Mouse (Mus musculus): ENCODE measurements at regions not wholly inside any gene's neighbourhood (a gene's known extent, or its start where the extent isn't known, plus 50 kb on each side); places are given as distances from the start of the nearest gene placed in this dataset.

DNA sequence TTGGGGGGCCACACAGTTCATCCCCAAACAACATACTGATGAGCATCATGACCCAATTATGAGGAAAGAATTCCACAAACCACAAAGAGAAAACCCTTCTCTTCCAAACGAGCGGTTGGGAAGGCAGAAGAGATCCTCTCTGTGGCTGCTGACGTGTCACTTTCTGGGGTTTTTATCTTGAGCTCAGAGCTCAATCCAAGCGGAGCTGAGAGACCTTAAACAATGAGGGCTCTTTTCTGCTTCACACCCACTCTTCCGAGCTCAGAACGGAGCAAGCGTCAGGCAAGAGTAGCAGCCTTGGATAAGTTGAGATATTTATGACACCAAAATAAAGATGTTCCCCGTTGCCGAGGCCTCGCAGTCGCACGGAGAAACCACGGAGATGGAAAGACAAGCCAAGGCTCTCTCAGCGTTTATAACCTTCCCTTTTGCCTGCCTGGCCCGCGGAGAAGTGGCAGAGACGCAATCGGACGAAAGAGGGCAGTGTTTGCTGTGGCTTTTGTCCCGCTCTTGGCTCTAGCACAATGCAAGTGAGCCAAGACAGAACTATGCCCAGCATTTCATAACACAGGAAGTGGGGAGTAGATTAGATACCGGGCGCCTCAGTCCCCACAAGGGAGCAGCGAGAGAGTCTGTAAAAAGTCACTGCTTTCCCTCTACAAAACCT lies 100.7 kb downstream of the Chic2 start:
- in situ Hi-C loops (cut with MboI; ENCODE audit: low sequenced_read_pairs), result loop anchor here (10.0 to 25.0 kb wide), 2 partner anchors 201 to 507 kb away; no protein-coding TSS in a partner anchor

DNA sequence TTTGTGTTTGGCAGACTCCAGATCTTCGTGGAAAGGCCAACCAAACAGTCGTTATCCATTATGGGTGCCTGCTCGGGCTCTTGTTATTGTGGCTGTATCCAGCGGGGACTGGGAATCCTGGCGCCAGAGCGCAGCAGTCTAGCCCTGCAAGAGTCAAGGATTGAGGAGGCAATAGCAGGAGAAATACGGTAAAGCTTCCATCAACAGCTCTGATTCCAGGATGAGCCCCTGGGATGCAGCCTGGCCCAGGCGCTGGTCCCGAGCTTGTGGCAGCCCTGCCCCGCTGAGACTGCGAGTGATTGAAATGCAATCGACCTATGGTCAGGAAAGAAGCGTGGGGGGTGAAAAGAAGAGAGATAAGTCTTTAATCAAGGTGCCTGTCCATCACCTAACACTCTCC lies 103.1 kb downstream of the Chic2 start:
- in situ Hi-C loops (cut with MboI; ENCODE audit: low sequenced_read_pairs), result loop anchor here (10.0 to 25.0 kb wide), 2 partner anchors 203 to 504 kb away; no protein-coding TSS in a partner anchor

GRCm38 (mm10) chr5:74937416-74937940 lies 107.1 kb downstream of the Chic2 start:
- in situ Hi-C loops (cut with MboI; ENCODE audit: low sequenced_read_pairs), result loop anchor here (25.0 kb wide), 1 partner anchor 500 kb away; no protein-coding TSS in a partner anchor

DNA sequence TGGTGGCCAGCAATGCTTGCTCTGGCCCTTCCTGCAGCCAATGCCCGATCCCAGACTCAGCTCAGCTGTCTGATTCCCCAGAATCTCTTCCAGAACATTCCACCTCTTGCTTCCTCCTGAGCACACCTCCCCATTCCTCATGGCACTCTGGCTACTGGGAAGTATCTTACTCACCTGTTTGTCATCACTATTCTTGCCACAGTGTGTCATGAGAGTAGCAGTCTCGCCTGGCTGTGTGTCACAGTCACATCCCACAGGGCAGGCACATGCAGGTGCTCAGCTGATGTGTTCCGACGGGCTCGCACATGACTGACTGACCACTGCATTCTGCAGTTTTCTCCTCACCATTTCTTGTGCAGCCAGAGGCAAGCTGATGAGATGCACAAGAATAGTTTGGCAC lies 108.5 kb downstream of the Chic2 start:
- in situ Hi-C loops (cut with MboI; ENCODE audit: low sequenced_read_pairs), result loop anchor here (25.0 kb wide), 1 partner anchor 499 kb away; no protein-coding TSS in a partner anchor

- in situ Hi-C loops (cut with MboI; ENCODE audit: low sequenced_read_pairs), result loop anchor here (25.0 kb wide), 1 partner anchor 498 kb away; no protein-coding TSS in a partner anchor
Measured at GRCm38 (mm10) chr5:74935676-74936075, 108.9 kb downstream of the Chic2 start.

- in situ Hi-C loops (cut with MboI; ENCODE audit: low sequenced_read_pairs), result loop anchor here (25.0 kb wide), 1 partner anchor 496 kb away; no protein-coding TSS in a partner anchor
Measured at GRCm38 (mm10) chr5:74933276-74933675, 111.3 kb downstream of the Chic2 start.

GRCm38 (mm10) chr5:74932206-74932605 lies 112.4 kb downstream of the Chic2 start:
- in situ Hi-C loops (cut with MboI; ENCODE audit: low sequenced_read_pairs), result loop anchor here (25.0 kb wide), 1 partner anchor 495 kb away; no protein-coding TSS in a partner anchor

- in situ Hi-C loops (cut with MboI; ENCODE audit: low sequenced_read_pairs), result loop anchor here (25.0 kb wide), 1 partner anchor 494 kb away; no protein-coding TSS in a partner anchor
Measured at GRCm38 (mm10) chr5:74931765-74932164, 112.8 kb downstream of the Chic2 start.

GRCm38 (mm10) chr5:74927543-74927942 lies 117.0 kb downstream of the Chic2 start:
- in situ Hi-C loops (cut with MboI; ENCODE audit: low sequenced_read_pairs), result loop anchor here (25.0 kb wide), 1 partner anchor 490 kb away; no protein-coding TSS in a partner anchor

DNA sequence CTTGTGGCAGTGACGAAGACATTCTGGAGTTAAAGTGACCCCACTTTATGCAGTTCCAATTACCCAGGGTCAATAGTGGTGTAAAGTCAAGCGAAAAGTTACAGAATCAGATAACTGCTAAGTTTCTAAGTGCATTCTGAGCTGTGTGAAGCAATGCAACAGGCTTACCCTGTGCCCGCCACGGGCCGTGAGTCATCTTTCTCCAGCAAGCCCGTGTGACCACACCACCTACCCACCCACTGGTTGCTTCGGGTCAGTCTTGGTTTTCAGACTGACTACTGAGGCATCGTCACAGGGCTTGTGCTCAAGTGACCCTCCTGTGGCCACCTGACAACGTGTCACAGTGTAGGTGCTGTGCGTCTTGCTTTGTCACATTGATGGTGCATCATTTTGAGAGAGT lies 118.8 kb downstream of the Chic2 start:
- in situ Hi-C loops (cut with MboI; ENCODE audit: low sequenced_read_pairs), result loop anchor here (25.0 kb wide), 1 partner anchor 488 kb away; no protein-coding TSS in a partner anchor

DNA sequence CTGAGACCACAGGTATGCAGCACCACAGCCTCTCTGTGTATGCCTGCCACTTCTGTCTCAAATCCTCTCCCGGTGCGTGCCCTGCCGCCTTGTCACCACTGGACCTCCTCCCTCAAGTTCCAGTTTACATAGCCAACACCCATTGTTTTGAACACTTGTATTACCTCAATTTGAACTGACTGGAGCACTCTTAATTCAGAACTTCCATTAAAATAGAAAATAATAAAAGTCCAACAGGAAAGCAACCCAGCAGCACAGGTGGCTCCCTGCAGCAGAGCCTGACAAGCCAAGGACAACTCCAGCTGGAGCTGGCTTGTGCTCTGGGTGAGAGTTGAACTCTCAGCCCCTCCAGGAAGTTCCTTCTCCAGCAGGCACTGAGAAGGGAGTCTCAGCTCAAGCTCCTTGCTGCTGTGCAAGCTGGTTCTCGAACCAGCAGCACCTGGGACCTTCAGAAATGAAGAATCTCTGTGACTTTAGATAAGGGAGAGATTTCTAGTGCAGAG lies 120.5 kb downstream of the Chic2 start:
- in situ Hi-C loops (cut with MboI; ENCODE audit: low sequenced_read_pairs), result no loop called here

- in situ Hi-C loops (cut with MboI; ENCODE audit: low sequenced_read_pairs), result no loop called here
Measured at GRCm38 (mm10) chr5:74923337-74923736, 121.2 kb downstream of the Chic2 start.

DNA sequence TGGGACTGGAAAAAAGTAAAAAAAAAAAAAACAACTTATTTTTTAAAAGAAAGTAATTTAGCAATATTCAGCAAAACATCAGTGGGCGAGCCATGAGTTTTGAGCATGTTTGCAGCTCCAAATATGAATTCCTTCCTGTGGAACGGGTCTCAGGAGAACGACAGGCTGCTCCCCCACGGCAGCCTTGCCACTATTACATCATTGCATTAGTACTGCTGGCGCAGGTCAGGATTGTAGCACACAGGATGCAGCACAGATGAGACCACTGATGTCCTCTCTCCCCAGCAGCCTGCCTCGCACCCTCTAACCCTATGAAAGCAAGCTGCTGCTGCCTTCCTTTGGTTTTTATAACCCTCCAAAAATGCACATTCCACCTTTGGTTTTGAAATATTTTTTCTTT lies 121.7 kb downstream of the Chic2 start:
- in situ Hi-C loops (cut with MboI; ENCODE audit: low sequenced_read_pairs), result no loop called here

- in situ Hi-C loops (cut with MboI; ENCODE audit: low sequenced_read_pairs), result no loop called here
Measured at GRCm38 (mm10) chr5:74920939-74921338, 123.6 kb downstream of the Chic2 start.

GRCm38 (mm10) chr5:74920490-74920889 lies 124.1 kb downstream of the Chic2 start:
- in situ Hi-C loops (cut with MboI; ENCODE audit: low sequenced_read_pairs), result no loop called here

DNA sequence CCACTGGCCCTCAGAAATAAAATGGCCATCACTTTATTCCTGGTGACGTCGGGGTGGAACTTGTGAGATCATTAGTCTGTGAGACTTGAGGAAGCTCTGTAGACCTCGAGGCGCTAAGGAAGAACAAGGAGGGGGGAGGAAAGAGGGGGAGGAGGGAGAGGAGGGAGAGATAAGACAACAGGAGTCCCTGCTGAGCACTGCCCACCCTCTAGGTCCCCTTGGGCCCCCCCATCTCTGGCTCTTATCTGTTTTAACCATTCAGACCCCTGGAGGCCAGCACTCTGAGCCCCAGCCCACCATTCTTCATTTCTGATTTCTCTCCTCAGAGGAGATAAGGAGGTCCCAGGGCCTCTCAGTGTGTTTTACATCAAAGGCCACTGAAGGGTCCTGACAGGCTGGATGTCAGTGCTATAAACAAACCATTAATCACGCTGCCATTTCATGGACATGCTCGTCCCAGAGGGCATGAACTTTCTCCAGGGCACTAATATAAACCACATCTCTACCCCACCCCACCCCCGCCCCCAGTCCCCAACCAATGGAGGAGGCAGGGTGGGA lies 139.0 kb downstream of the Chic2 start:
- in situ Hi-C loops (cut with MboI; ENCODE audit: low sequenced_read_pairs), result no loop called here

DNA sequence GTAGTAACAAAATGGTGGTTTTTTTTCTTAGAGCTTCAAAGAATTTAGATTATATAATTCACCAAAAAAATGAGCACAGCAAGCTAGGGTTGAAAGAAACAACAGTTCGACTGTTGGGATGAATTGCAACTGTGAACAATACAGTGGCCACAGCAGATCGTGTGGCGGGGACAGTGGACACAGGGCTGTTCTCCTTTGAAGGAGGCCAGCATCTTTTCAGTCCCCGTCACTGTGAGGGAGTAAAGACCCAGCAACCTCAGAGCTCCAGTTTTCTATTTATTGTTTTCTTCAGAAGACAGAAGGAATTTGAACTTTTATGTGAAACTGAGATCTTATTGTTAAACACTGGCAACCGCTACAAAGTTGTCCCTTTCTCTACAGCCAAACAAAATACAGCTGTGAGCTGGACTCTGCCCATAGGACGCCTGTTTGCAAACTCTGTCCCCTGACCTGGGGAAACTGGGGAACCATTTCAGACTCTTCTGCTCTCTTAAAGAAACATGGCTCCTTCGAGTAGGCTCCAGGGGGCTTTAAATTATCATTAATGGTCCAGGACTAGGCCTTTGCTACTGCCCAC lies 139.6 kb downstream of the Chic2 start:
- in situ Hi-C loops (cut with MboI; ENCODE audit: low sequenced_read_pairs), result no loop called here

- in situ Hi-C loops (cut with MboI; ENCODE audit: low sequenced_read_pairs), result no loop called here
Measured at GRCm38 (mm10) chr5:74904327-74904726, 140.2 kb downstream of the Chic2 start.

DNA sequence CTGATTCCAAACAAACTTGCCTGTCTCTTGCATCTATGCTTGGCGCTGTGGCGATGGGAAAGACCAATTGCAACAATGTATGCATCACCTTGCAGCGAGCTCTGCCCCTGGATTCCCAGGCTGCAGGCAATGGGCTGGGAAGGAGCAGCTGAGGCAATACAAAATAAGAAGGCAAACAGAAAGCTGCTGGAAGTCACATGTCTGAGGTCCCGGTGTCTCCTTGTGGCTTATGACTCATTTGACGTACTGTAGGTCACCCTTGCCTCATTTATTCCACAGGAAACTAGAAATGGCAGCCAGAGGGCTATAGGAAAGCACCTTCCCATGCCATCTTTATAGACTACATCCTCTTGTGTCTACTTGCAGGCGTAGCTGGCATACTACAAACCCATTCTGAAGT lies 140.9 kb downstream of the Chic2 start:
- in situ Hi-C loops (cut with MboI; ENCODE audit: low sequenced_read_pairs), result no loop called here

- in situ Hi-C loops (cut with MboI; ENCODE audit: low sequenced_read_pairs), result no loop called here
Measured at GRCm38 (mm10) chr5:74897133-74897532, 147.4 kb downstream of the Chic2 start.

GRCm38 (mm10) chr5:74893276-74893675 lies 151.3 kb downstream of the Chic2 start:
- in situ Hi-C loops (cut with MboI; ENCODE audit: low sequenced_read_pairs), result no loop called here

Measured in CH12F3 (cell line).